Comparison of ENCODE assay signal across 15 mouse cellular contexts in genomic region chr11:51782721-51783120, GRCm38 (mm10).
"Had no signal": no experiment of that assay in that cellular context is flagged by ENCODE, and none has a peak within 500 bp of the region (broad histone marks: within the 10 kb centered on the region; RNA-seq: fewer than 3 reads in every experiment).

No protein-coding gene starts in this region.

- DNase-seq: retina, postnatal 1 day; right cerebral cortex, adult 18-20 months; right cerebral cortex, postnatal 14 days; right cerebral cortex, postnatal 25 days; right cerebral cortex, postnatal 4 days; spleen, adult 18-20 months; thymus, adult 18-20 months; thymus, adult 2 months; thymus, postnatal 14 days; thymus, postnatal 25 days; thymus, postnatal 36 days; thymus, postnatal 4 days had no signal

- H3K27ac ChIP-seq: neural tube, embryonic 15.5 days; stomach, embryonic 15.5 days; stomach, postnatal 0 days had no signal

- H3K4me3 ChIP-seq: neural tube, embryonic 15.5 days; stomach, embryonic 15.5 days had no signal
